Mouse (Mus musculus) lung, adult 18-20 months (tissue): Measurements from ENCODE around the gene Elfn1.
"Not testable (repeated sequence)": the region's sequence is repeated elsewhere in the genome, so short reads cannot be mapped to it uniquely, and the experiment has no call there.

Experiments used
- DNase-seq, 2 experiments: peaks; one replicate each; pipeline ENCODE4 v3.0.0; 2022; ENCODE audit warnings: mixed read lengths in 2 of 2

The Elfn1 gene

GRCm38 (mm10) chr5:139977476-139977875 is 69.7 kb downstream of the Elfn1 start:
- no peak for DNase-seq

GRCm38 (mm10) chr5:139978525-139979276 is 71.0 kb downstream of the Elfn1 start:
- peak in 1 of 2 experiments; percentile 5 for DNase-seq

GRCm38 (mm10) chr5:139979371-139979770 is 71.6 kb downstream of the Elfn1 start:
- DNase-seq = no peak

- no peak for DNase-seq
These were observed 74.2 kb downstream of the Elfn1 start for GRCm38 (mm10) chr5:139981976-139982375.

GRCm38 (mm10) chr5:139985073-139985746 is 77.5 kb downstream of the Elfn1 start:
- no peak for DNase-seq

GRCm38 (mm10) chr5:139991531-139991930 is 83.8 kb downstream of the Elfn1 start:
- no peak for DNase-seq

- not testable (repeated sequence) for DNase-seq
These were observed 90.6 kb downstream of the Elfn1 start for GRCm38 (mm10) chr5:139998321-139998720.

GRCm38 (mm10) chr5:139998916-139999315 is 91.2 kb downstream of the Elfn1 start:
- no peak for DNase-seq

- DNase-seq = no peak
These were observed 94.8 kb downstream of the Elfn1 start for GRCm38 (mm10) chr5:140002541-140002940.

- no peak for DNase-seq
These were observed 99.1 kb downstream of the Elfn1 start for GRCm38 (mm10) chr5:140006861-140007260.

GRCm38 (mm10) chr5:140007656-140008522 is 100.1 kb downstream of the Elfn1 start:
- no peak for DNase-seq

- no peak for DNase-seq
These were observed 100.7 kb downstream of the Elfn1 start for GRCm38 (mm10) chr5:140008523-140008806.

- no peak for DNase-seq
These were observed 101.4 kb downstream of the Elfn1 start for GRCm38 (mm10) chr5:140009083-140009655.

- no peak for DNase-seq
These were observed 102.7 kb downstream of the Elfn1 start for GRCm38 (mm10) chr5:140010405-140010804.

GRCm38 (mm10) chr5:140012286-140012967 is 104.7 kb downstream of the Elfn1 start:
- DNase-seq = no peak

- DNase-seq = no peak
These were observed 105.9 kb downstream of the Elfn1 start for GRCm38 (mm10) chr5:140013652-140014051.

GRCm38 (mm10) chr5:140016896-140017295 is 109.2 kb downstream of the Elfn1 start:
- DNase-seq = no peak

GRCm38 (mm10) chr5:140018780-140019179 is 111.0 kb downstream of the Elfn1 start:
- DNase-seq = no peak

- DNase-seq = no peak
These were observed 111.9 kb downstream of the Elfn1 start for GRCm38 (mm10) chr5:140019616-140020015.

- no peak for DNase-seq
These were observed 114.0 kb downstream of the Elfn1 start for GRCm38 (mm10) chr5:140021755-140022154.

GRCm38 (mm10) chr5:140022861-140023260 is 115.1 kb downstream of the Elfn1 start:
- DNase-seq = no peak

GRCm38 (mm10) chr5:140023941-140024500 is 116.3 kb downstream of the Elfn1 start:
- DNase-seq = peak; percentile 5 to 10
